Mouse (Mus musculus) kidney, postnatal 10 days (tissue): ENCODE results near the gene Sfswap.
"Not testable (repeated sequence)": the region's sequence is repeated elsewhere in the genome, so short reads cannot be mapped to it uniquely, and the experiment has no call there.

Source experiments
- DNase-seq: peaks from one replicate; pipeline ENCODE4 v3.0.0; 2021; ENCODE audit warnings: mixed read lengths

Gene Sfswap

GRCm38 (mm10) chr5:129590915-129591314 is 89.9 kb downstream of the Sfswap start:
- peak; percentile 25 for DNase-seq

GRCm38 (mm10) chr5:129594116-129595114 is 93.4 kb downstream of the Sfswap start:
- peak; percentile 93 for DNase-seq

DNA sequence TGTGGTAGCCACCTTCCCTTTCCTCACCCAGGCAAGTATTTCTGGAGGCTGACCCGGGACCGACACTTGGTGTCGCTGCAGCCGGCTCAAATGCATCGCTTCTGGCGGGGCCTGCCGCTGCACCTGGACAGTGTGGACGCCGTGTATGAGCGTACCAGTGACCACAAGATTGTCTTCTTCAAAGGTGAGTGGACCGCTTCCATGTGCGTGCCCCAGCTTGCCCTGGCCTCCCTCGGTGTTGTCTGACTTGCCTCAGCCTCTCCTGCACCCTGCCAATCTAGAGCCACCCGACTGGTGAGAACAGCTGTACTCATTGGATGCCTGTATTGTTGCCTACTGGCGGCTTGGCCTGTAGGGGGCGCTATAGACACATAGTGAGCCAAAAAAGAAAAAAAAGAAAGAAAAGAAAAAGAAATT is 101.1 kb downstream of the Sfswap start:
- DNase-seq, result peak; percentile 38

DNA sequence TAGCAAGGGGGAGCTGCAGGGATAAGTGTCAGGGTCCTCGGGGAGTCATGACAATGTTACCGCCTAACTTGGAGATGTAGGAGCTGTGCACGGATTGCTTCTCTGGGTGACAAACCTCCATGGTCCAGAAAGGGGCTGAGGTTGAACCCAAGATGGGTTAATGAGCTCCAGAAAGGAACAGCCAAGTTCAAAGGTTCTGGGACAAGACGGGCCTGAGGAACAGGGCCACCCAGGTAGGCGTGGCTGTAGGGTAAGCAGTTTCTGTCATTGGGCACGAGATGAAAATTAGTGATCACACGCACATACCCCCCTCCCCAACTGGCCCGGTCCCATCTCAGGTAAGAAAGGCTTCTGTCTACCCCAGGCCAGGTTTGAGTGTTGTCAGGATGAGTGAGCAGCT is 106.5 kb downstream of the Sfswap start:
- DNase-seq, result no peak

- peak; percentile 86 for DNase-seq
These were observed 110.0 kb downstream of the Sfswap start for GRCm38 (mm10) chr5:129611060-129611459.

- not testable (repeated sequence) for DNase-seq
These were observed 119.6 kb downstream of the Sfswap start for GRCm38 (mm10) chr5:129620600-129620999.
